Mouse (Mus musculus) cortical plate, adult 2 months (tissue): ENCODE measurements around the gene Neb. TPM values are rescaled to one million over a fixed set of nuclear protein-coding genes. Genes with fewer than 3 reads are reported as not detected.

Experiments
- H3K27ac ChIP-seq: fragments of 200-500 bp; 2 replicates; pipeline ENCODE4 v1.5.1; 2012; ENCODE audit warnings: low read length, control low read depth, inconsistent platforms; ENCODE audit not compliant: insufficient read depth
- H3K4me1 ChIP-seq: fragments of 200-500 bp; 2 replicates; pipeline ENCODE4 v1.6.1; 2011; ENCODE audit warnings: low read length; ENCODE audit not compliant: control insufficient read depth, insufficient read depth
- H3K4me3 ChIP-seq: fragments of 200-500 bp; 2 replicates; pipeline ENCODE4 v1.5.1; 2011; ENCODE audit warnings: mild to moderate bottlenecking, low read length, control low read depth; ENCODE audit not compliant: insufficient read depth
- CTCF ChIP-seq: fragments of 200-500 bp; IDR thresholded peaks from 2 replicates; pipeline ENCODE4 v1.5.1; 2011; ENCODE audit warnings: mild to moderate bottlenecking, control low read depth, low read length; ENCODE audit not compliant: insufficient read depth; ENCODE audit errors: extremely low read depth
- POLR2A ChIP-seq: fragments of 200-500 bp; IDR thresholded peaks from 2 replicates; pipeline ENCODE4 v1.6.1; 2011; ENCODE audit warnings: mild to moderate bottlenecking, low read length, control low read depth; ENCODE audit not compliant: insufficient read depth; ENCODE audit errors: extremely low read depth
- polyA plus RNA-seq: library from polyadenylated mRNA; depleted of rRNA; stranded (reverse); fragments of >200 nt; gene quantifications from 2 replicates; pipeline ENCODE4 v1.2.3, GENCODE M21; 2012

Neb gene
- polyA plus RNA-seq, 1 experiment, result 0.71 TPM

DNA sequence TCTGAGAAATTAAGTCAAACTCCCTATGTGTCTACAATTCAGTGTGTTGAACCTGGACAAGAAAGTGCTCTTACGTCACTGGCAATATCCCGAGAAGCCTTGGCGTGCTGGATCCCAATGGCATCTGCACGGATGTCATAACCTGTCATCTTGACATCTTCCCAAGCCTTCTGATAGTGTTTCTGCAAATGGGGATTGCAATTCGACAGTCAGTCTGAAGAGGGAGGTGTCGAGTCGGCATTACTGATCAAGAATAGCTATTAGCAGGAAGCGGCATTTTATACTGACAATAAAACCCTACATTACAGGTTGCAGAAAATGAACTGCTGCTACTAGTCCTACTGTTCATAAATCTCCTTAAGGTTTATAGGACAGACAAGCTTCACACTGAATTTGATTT lies 158.2 kb downstream of the Neb start:
- Histone ChIP-seq H3K27ac (no peak overlapping the region), H3K4me3 (no peak overlapping the region), H3K4me1 (no peaks in the 10 kb centered on the region)
- TF ChIP-seq POLR2A, result no peak
- TF ChIP-seq CTCF, result peak; percentile 58

DNA sequence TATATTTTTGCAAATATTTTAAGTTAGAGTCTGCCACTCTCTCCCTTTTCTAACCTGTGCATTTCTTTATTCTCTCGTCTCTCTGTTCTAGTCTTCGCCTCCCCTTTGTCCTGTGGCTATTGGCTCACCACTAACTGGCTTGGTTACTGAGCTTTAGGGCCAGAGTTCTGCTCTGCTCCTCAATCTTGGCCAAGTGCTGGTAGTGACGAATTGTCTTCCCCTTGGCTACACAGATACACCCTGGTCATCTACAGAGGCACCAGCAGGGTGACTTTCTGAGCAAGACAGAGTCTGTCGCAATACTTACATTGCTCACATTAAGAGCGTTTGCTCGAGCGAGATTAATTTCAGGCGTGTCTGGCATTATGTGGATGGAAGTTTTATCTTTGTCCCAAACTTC lies 162.3 kb downstream of the Neb start:
- Histone ChIP-seq H3K27ac (no peak overlapping the region), H3K4me1 (no peaks in the 10 kb centered on the region), H3K4me3 (no peak overlapping the region)
- TF ChIP-seq POLR2A (no peak), CTCF (no peak)

DNA sequence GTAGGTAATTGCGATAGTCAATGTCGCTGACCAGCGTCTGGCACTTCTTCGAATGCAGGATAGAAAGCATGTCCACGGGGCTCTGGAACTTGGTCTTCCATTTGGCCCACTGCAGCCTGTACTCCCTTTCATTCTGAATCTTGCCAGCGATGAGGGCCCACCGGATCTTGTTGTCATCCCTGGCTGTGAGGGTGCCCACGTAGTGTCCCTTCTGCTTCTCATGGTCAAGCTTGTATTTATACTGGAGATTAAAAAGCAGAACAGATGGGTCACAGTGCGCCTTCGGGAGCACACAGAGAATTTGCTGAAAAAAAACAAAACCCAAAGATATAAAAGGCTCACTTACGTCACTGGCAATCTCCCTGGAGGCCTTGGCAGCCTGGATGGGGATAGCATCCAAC lies 165.7 kb downstream of the Neb start:
- Histone ChIP-seq H3K4me1 (no peaks in the 10 kb centered on the region; the same call in 1 of the 2 replicates), H3K27ac (no peak overlapping the region), H3K4me3 (no peak overlapping the region)
- no peak for TF ChIP-seq POLR2A
- no peak for TF ChIP-seq CTCF

DNA sequence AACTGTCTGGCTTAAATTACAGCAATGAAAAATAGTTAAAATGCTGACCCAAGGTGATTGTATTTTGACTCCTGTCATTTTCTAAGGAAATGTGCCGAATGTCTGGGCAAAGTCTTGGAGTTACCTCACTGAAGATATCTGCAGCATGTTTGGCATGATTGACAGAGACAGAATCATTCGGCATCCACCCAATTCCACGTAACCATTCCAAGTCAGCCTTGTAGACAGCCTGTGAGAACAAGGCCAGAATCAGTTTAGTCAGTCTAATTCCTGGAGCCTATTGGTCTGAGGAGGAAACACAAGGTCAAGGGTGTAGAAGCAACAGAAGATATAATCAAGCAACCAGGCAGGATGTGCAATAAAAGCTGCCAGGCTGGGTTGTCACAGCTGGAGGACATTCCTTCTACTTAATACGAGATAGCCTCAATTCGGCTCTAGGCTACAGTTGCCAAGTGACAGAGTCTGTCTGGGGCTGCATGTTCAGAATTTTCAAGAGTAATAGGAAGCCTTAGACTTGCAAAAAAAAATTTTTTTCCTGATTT lies 166.8 kb downstream of the Neb start:
- H3K4me3 ChIP-seq, result no peak overlapping the region
- no peak for TF ChIP-seq POLR2A
- H3K27ac ChIP-seq, result no peak overlapping the region
- H3K4me1 ChIP-seq, result no peaks in the 10 kb centered on the region; the same call in 1 of the 2 replicates

DNA sequence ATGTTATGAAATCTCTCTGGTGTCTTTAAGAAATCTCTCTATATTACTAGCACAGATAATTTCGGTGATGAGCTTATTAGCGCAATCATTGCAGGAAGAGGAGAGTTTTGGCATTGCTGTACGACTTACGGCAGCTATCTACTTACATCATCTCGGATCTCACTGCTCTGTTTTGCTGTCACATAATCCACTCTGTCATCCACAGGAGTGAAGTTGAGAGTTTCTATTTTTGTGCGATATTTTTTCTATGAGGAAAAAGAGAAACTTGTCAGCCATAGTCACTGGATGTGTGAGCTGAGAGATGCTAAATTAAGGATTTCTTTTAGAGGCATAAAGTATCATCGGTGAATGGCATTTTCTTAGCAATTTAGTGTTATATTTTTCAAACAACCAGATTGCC lies 167.6 kb downstream of the Neb start:
- no peak for TF ChIP-seq POLR2A
- TF ChIP-seq CTCF, result no peak
- no peak overlapping the region for H3K4me3 ChIP-seq
- H3K4me1 ChIP-seq, result no peaks in the 10 kb centered on the region; the same call in 1 of the 2 replicates
- no peak overlapping the region for H3K27ac ChIP-seq

DNA sequence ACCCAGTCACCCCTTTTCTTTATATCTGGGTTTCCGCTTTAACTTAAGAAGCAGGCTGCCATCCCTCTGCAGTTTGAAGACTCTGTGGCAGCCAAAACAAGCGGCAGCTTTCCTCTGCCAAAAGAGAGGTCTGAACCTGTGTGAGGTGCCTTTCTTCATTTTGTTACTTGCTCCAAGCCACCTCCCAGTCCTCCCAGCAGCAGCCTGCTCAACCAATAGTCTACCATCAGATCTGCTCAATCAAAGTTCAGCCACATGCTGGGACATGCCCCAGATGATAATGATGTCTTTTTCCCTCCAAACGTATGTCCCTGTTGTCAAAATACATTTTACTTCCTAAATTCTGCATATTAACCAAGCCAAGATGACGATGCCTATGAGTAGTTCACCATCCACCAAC lies 173.3 kb downstream of the Neb start:
- no peak overlapping the region for H3K4me3 ChIP-seq
- H3K4me1 ChIP-seq, result no peaks in the 10 kb centered on the region
- TF ChIP-seq POLR2A, result no peak
- no peak for TF ChIP-seq CTCF
- no peak overlapping the region for H3K27ac ChIP-seq

DNA sequence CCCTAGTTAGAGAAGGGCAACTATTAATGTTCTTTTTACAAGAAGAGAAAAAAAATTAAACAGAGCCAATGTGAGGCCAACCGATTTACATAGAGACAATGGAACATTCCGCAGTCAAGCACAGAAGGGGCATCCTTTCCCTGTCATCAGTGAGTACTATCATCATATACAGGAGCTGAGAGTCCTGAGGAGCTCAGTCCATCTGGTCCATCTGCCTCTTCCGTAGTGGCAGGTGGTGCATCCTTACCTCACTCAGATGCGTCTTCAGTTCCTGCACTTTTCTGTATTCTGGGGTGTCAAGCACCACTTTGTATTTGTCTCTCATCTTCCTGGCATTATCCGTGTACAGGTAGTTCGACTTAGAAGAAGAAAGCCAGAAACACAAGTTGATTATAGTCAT lies 184.6 kb downstream of the Neb start:
- Histone ChIP-seq H3K4me1 (no peaks in the 10 kb centered on the region), H3K4me3 (no peak overlapping the region), H3K27ac (no peak overlapping the region)
- TF ChIP-seq POLR2A, result no peak
- no peak for TF ChIP-seq CTCF

DNA sequence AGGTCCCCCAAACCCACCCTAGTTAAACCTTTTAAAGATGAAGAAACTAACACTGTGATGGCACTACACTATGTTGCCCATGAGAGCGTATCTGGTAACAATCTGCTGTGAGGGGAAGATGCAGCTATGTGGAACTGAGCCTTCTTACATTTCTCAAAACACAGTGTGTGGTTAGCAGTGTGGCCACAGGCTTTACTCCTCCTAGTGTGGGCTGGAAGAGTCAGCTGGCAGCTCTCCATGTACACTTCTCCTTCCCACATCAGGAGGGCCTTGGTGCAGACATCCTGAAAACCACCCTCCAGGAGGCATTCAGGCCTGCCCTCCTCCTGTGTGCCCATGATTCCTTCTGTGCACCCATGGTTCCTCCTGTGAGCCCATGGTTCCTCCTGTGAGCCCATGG lies 198.6 kb downstream of the Neb start:
- Histone ChIP-seq H3K27ac (no peak overlapping the region), H3K4me1 (peaks cover 2% of the 10 kb centered on the region; the same call in 1 of the 2 replicates)
- TF ChIP-seq POLR2A (no peak), CTCF (no peak)

DNA sequence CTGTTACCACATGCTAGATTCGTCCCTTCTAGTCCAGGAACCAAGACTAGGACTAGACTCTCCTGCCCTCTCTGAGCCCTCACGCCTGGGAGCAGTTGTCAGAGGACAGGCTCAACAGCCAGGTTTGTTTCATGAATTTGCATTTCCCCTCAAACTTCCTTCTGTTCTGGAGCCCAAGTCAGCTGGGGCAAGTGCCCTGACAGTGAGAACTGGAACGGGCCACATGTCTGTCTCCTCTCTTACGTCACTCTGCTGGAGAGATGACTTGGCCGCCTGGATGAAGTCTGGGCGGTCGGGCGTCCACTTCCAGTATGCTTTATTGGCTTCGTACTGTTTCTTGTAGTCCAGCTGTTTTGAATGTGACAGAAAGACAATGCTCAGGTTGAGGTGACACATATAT lies 200.5 kb downstream of the Neb start:
- H3K4me1 ChIP-seq, result peaks cover 2% of the 10 kb centered on the region; the same call in 1 of the 2 replicates
- no peak overlapping the region for H3K4me3 ChIP-seq
- H3K27ac ChIP-seq, result no peak overlapping the region
- no peak for TF ChIP-seq CTCF

More for the DNA sequence above, 198.6 kb downstream of the Neb start:
- no peak overlapping the region for H3K4me3 ChIP-seq

DNA sequence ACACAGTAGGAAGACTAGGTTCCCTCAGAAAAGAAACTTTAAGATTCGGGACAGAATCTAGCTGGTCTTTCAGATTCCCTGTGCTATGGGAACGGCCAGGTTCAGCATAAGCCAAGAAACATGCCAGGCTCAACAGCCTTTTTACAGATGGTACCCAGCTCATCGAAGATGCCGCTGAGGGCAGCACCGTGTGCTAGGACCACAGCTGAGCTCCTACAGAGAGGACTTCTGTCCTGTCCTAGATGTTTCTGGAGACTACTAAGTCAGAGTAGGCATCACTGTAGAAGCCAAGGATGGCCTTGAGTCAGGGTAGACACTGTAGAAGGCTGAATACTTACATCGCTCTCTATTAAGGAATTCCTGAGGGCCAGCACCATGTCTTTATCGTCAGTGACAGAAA lies 201.1 kb downstream of the Neb start:
- Histone ChIP-seq H3K27ac (no peak overlapping the region), H3K4me1 (peaks cover 2% of the 10 kb centered on the region; the same call in 1 of the 2 replicates), H3K4me3 (no peak overlapping the region)
- TF ChIP-seq CTCF (no peak), POLR2A (no peak)
